Mouse (Mus musculus): ENCODE measurements around the gene Vmn1r14.

- no peak for TF ChIP-seq POLR2A (IDR thresholded peaks at IDR 0.05; ENCODE audit: insufficient read length, low read depth)
- no peak for TF ChIP-seq CEBPB (IDR thresholded peaks at IDR 0.05; ENCODE audit: insufficient read depth, poor library complexity, severe bottlenecking)
- TF ChIP-seq USF1 (IDR thresholded peaks at IDR 0.05; ENCODE audit: low read depth), result no peak
- no peak for TF ChIP-seq REST (IDR thresholded peaks at IDR 0.05; ENCODE audit: insufficient read depth, insufficient read length)
- TF ChIP-seq POLR2AphosphoS2 (IDR thresholded peaks at IDR 0.05; ENCODE audit: insufficient read length, low read depth), result no peak
- TF ChIP-seq MYOG (IDR thresholded peaks at IDR 0.05; ENCODE audit: control insufficient read depth in 1 of 3, insufficient read depth in 1 of 3, insufficient read length in 2 of 3, low read depth in 2 of 3), result no peak
These were observed 40.4 kb downstream of the Vmn1r14 start for GRCm38 (mm10) chr6:57271881-57272280.

Data from myocyte (in vitro differentiated cells).